Mouse (Mus musculus) urinary bladder, postnatal 10 days (tissue): Measurements from ENCODE around the gene Arhgef28.

ENCODE experiments used
- DNase-seq: peaks from one replicate; pipeline ENCODE4 v3.0.0; 2022; ENCODE audit warnings: low spot score

The Arhgef28 gene

DNA sequence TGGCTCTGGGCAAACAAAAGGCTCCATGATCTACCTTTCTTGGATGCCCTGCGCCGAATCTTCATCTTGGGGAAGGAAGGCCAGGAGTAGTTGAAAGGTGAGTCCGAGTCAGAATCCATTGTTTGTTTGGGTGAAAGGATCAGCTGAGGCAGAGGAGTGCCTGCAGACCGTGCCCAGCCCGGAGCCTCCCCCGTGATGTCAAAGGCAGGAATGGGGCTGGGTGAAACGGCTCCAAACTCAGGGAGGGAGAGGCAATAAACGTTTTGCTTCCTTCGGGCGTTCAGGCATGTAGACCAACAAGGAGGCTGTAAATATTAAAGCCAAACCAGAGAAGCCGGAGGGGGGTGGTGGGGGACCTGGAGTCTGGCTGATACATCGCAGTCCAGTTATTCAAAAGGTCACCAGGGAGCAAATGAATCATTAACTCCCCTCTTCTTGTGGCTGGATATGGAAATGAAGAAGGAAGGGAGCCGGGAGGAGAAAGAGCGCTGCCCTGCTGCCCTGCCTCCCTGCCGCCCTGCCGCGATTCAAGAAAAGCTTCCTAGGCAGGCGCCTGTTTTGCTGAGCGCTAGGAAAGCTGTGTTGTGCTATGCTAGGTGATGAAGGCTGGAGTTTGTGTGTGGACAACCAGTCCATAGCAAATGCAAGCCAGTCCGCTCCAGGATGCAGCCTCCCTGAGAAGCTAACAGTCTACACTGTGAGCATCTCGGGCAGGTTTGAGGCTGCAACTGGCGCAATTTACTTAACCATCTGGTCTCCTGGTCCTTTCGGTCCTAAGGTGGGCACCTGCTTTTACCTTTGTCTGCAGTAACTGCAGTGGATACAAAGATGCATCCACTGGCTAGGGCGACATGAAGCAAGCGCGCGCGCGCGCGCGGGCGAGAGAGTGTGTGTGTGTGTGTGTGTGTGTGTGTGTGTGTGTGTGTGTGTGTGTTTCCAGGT lies 190.0 kb downstream of the Arhgef28 start:
- DNase-seq: no peak

DNA sequence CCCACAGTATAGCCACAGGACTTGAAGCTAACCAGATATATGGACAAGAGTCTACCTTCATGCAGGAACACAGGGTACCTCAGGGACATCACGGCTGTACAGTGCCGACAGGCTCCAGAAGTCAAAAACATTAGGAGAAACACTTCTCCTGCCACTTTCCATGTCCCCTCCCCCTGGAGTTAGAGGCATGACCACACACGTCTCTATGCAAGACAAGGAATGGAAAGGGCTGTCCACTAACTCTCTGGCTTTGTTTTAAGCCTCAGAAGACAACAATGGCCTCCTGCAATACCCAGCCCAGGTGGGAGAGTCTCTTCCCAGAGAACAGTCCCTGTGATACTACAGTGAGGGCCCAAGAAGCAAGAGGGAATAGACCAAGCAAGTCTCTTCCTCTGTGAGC lies 191.3 kb downstream of the Arhgef28 start:
- DNase-seq: no peak

DNA sequence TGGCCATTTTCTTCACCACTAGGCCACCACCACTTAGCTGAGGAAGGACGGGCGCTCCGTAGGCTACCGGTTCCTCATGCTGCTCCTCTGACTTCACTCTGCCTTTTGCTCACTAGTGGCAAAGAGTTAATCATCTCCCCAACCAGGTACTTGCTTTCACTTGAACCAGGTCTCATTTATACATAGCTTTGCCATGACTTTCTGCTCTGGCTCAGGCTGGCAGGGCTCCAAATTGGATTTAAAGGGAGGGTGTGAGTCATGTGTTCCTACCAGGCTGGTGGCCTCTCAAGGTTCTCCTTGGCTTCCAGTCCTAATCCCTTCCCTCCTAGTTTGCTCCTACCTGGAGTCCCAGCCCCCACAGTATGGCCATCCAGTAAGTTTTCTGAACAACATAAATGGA lies 192.5 kb downstream of the Arhgef28 start:
- DNase-seq: no peak

GRCm38 (mm10) chr13:98011931-98012341 lies 194.3 kb downstream of the Arhgef28 start:
- no peak for DNase-seq

GRCm38 (mm10) chr13:98009070-98009469 lies 197.2 kb downstream of the Arhgef28 start:
- DNase-seq: no peak

GRCm38 (mm10) chr13:98008588-98008987 lies 197.7 kb downstream of the Arhgef28 start:
- DNase-seq: no peak

GRCm38 (mm10) chr13:98005611-98006218 lies 200.5 kb downstream of the Arhgef28 start:
- DNase-seq: no peak

- DNase-seq: no peak
Observed at GRCm38 (mm10) chr13:98004647-98005414, 201.4 kb downstream of the Arhgef28 start.

DNA sequence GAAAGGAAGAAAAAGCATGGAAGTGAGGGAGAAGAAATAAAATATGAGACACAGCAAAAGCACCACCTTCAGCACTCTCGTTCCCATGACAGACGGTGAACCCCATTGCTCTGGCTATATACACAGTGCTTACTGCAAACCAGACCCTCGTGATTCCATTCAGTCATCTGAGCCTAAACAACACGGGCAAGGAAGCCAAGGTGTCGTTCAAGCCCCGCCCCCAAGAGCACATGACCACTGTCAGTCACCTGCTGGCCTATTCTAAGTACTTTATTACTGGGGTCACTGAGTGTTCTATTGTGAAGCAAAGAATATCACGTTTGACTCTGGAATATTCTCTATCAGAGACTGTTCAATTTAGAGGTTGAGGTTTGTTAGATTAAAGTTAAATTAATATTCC lies 202.5 kb downstream of the Arhgef28 start:
- no peak for DNase-seq

DNA sequence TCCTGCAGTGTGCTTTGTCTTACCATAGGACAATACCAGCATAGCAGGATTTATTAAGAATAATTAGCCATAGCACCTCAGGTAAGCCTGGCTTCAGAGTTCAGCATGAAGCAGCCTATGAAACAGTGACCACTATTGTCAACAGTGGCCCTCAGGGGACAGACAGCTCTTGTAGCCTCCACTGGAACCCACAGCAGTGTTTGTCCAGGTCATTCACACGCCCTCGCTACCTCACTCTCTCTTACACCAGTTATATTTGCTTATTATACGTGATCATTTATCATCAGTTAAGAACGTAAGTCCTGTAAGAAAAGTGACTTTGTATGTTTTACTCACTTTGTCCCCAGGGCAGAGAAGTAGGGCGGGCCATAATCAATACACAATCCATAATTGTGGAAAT lies 203.6 kb downstream of the Arhgef28 start:
- DNase-seq: no peak

DNA sequence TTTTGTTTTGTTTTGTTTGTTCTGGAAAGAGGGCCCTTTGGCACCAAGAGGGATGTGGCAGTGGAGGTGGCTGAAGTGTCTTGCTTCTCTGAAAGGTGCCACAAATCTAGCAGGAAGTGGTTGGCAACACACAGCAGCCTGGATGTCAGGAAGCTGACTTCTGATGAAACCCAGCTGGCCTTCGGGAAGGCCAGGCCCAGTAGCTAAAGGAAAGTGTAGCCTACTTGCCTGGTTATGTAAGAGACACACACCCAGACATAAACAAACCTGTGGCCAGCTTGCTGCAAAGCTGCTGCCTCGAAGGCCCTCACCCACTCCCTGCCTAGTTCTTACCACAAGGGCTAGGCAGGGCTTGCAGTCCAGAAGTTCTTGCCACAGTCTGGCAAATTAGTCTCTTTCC lies 204.1 kb downstream of the Arhgef28 start:
- DNase-seq: no peak

DNA sequence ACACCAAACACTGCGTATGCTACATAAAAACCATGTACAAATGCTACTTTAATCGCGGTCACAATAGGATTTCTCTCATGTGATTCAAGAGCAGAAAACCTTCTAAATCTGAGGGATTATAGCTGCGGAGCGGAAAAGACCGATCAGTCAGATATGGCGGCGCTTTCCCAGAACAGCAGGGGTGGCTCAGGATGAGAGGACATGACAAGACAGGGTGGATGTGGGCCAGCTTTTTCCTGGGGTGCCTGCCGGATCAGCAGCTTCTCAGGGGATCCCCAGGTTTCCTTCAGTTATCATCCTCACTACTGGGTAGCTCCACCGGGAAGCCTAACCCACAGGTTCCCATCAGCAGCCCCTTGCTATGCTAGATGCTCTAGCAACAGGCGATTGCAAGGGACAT lies 204.5 kb downstream of the Arhgef28 start:
- no peak for DNase-seq

GRCm38 (mm10) chr13:98000841-98001240 lies 205.4 kb downstream of the Arhgef28 start:
- no peak for DNase-seq

DNA sequence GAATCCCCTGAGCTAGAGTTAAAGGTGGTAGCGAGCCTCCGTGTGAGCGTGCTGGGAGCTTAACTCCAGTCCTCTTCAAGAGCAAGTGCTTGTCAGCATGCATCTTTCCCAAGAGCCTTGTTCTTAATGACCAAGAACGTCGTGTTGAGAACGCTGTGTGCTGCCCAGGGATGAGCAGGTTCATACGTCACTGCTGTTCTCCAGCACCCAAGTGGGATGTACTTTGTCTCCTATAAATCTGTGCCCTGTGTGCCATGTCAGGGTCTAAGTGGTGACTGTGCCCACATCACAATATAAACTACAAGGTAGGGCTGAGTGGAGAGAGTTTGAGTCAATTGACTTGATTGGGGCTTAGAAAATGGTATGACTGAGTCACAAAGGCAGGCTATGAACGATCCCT lies 207.1 kb downstream of the Arhgef28 start:
- DNase-seq: no peak

- DNase-seq: no peak
Observed at GRCm38 (mm10) chr13:97998570-97998969, 207.7 kb downstream of the Arhgef28 start.

- no peak for DNase-seq
Observed at GRCm38 (mm10) chr13:97990939-97991338, 215.3 kb downstream of the Arhgef28 start.

DNA sequence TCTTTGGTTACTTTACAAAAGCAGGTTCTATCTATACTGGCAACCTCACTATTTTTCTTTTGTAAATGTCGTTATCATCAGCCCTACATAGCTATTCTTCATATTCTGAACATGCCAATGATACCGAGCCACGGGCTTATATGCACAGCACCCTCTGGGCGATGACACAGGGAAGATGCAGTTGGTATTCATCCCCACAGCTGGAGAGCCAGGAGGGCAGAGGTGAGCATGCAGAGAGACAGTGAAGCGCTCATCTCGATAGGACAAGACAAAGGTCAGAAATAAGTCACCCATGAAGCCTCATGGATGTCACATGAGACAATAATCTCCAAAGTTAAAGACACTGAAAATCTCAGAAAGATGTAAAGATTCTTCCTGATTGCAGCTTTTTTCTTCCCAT lies 217.4 kb downstream of the Arhgef28 start:
- no peak for DNase-seq

- DNase-seq: no peak
Observed at GRCm38 (mm10) chr13:97986691-97987090, 219.5 kb downstream of the Arhgef28 start.

DNA sequence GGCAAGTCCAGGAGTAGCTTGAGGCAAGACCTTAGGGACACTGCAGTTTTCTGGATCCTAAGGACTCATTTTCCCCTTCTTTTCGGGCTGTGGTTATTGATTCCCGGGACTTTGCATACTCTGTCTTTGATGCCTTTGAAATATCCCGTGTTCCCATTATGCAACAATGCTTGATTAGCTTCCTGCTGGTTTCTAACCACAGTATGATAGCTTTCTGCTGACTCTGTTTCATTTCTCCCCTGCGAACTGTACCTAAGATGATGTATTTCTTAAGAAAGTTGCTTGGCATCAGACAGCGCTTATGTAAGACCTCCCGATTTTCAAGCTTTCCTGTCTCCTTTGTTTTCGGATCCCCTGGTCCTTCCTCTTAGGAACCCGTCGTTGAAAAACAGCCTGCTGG lies 229.1 kb downstream of the Arhgef28 start:
- no peak for DNase-seq

DNA sequence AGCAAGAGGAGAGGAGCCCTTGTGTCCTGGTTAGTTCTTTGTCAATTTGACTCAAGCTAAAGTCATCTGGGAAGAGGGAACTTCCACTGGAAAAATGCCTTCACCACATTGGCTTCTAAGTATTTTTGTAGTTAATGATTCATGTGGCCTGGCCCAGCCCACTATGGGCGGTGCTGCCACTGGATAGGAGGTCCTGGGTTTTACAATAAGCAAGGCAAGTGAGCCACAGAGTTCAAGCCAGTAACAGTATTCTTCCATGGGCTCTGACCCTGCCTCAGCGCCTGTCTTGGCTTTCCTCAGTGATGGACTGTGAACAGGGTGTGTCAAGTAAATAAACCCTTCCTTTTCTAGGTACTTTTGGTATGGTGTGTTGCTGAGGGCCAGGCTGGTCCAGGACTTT lies 229.6 kb downstream of the Arhgef28 start:
- no peak for DNase-seq

- no peak for DNase-seq
Observed at GRCm38 (mm10) chr13:97974532-97975194, 231.6 kb downstream of the Arhgef28 start.

DNA sequence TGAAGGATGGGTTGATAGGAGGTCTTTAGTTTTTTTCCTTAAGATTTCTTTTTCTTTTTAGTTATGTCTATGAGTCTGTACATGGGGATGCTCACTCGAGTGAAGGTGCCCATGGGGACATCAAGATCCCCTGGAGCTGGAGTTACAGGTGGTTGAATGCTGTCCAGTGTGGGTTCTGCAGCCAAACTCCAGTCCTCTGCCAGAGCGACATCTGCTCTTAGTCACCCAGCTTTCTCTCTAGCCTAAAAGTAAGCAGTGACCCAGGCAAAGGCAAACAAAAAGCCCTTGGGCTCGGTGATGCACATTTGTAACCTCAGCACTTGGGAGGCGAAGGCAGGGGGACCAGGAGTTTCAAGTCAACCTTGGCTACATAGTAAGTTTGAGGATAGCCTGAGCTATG lies 232.3 kb downstream of the Arhgef28 start:
- DNase-seq: no peak
